Mouse (Mus musculus): Measurements from ENCODE around the gene Crp. TPM values are rescaled to one million over a fixed set of nuclear protein-coding genes. Genes with fewer than 3 reads are reported as not detected.

The Crp gene
- polyA plus RNA-seq, 1 experiment = not detected

DNA sequence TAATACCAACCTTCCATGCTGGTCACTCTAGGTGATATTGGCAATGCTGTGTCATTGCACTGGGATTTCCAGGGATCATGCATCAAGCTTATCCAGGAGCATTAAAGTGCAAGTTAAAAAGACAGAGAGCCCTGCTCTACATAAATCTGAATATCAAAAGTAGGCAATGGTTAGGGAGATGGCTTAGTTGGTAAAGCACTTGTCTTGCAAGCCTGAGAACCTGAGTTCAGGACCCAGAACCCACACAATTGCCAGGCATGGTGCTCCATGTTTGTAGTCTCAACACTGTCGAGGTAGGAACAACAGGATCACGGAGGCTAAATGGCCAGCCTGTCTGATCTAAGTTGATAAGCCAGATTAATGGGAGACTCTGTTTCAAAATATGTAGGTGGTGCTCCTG, 3.5 kb downstream of the Crp start:
- Histone ChIP-seq H3K27ac (ENCODE audit: control insufficient read depth, insufficient read depth, low read depth, low read length, poor library complexity) (no peak overlapping the region), H3K4me1 (ENCODE audit: control insufficient read depth, insufficient read depth, low read length) (no peaks in the 10 kb centered on the region), H3K4me3 (replicated peaks; ENCODE audit: control insufficient read depth, low read depth, low read length) (no peak overlapping the region)
- WGBS = 79% methylated on average over 2 of the region's 2 CpGs
- no peak for TF ChIP-seq POLR2A (IDR thresholded peaks at IDR 0.05; ENCODE audit: borderline replicate concordance, control insufficient read depth, low read depth, low read length)
- TF ChIP-seq CTCF (IDR thresholded peaks at IDR 0.05; ENCODE audit: control insufficient read depth, insufficient read depth, low read length) = no peak

GRCm38 (mm10) chr1:172701901-172702300, 4.0 kb downstream of the Crp start:
- no peak for TF ChIP-seq POLR2A (IDR thresholded peaks at IDR 0.05; ENCODE audit: borderline replicate concordance, control insufficient read depth, low read depth, low read length)
- TF ChIP-seq CTCF (IDR thresholded peaks at IDR 0.05; ENCODE audit: control insufficient read depth, insufficient read depth, low read length) = no peak
- H3K4me3 ChIP-seq (replicated peaks; ENCODE audit: control insufficient read depth, low read depth, low read length) = no peak overlapping the region

DNA sequence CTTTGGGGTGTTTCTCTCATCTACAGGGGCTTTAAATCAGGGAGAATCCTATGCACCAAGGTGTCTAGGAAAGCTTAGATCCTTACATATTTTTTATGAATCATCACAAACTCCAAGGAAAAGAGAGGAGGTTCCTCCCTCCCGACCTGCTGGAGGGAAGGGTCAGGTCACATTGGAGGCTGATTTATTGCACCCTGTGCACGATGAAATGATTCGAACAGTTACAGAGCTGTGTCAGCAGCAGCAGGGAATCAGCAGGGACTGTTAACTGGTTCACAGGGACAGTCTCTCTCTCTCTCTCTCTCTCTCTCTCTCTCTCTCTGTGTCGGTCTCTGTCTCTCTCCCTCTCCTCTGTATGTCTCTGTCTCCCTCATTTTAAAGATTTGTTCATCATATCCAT, 6.9 kb downstream of the Crp start:
- Histone ChIP-seq H3K4me3 (replicated peaks; ENCODE audit: control insufficient read depth, low read depth, low read length) (no peak overlapping the region), H3K4me1 (ENCODE audit: control insufficient read depth, insufficient read depth, low read length) (no peaks in the 10 kb centered on the region), H3K27ac (ENCODE audit: control insufficient read depth, insufficient read depth, low read depth, low read length, poor library complexity) (no peak overlapping the region)
- 31% methylated on average over 4 of the region's 4 CpGs for WGBS
- no peak for TF ChIP-seq CTCF (IDR thresholded peaks at IDR 0.05; ENCODE audit: control insufficient read depth, insufficient read depth, low read length)
- no peak for TF ChIP-seq POLR2A (IDR thresholded peaks at IDR 0.05; ENCODE audit: borderline replicate concordance, control insufficient read depth, low read depth, low read length)

More at GRCm38 (mm10) chr1:172701901-172702300, 4.0 kb downstream of the Crp start:
- Histone ChIP-seq H3K27ac (ENCODE audit: control insufficient read depth, insufficient read depth, low read depth, low read length, poor library complexity) (no peak overlapping the region), H3K4me1 (ENCODE audit: control insufficient read depth, insufficient read depth, low read length) (no peaks in the 10 kb centered on the region)
- WGBS = 80% methylated on average over 3 of the region's 3 CpGs

DNA sequence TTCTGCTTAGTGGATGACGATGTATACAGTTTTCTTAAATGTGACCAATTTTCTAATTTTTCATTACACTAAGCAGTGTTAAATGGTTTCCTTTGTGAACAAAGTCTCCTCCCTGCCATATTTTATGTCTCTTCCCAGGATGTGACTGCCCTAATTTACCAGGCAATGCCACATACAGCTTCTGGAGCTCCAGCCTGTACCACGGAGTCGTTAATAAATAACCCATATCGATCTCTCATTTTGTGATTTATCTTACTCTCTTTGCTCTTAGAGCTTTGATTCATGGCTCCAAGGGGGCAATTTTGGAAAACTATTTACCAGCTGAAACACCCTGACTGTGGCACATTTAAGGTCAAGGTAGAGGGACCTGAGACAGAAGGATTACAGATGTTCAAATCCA, 8.4 kb downstream of the Crp start:
- 89% methylated on average over 4 of the region's 4 CpGs for WGBS
- Histone ChIP-seq H3K4me1 (ENCODE audit: control insufficient read depth, insufficient read depth, low read length) (no peaks in the 10 kb centered on the region), H3K27ac (ENCODE audit: control insufficient read depth, insufficient read depth, low read depth, low read length, poor library complexity) (no peak overlapping the region), H3K4me3 (replicated peaks; ENCODE audit: control insufficient read depth, low read depth, low read length) (no peak overlapping the region)
- TF ChIP-seq CTCF (IDR thresholded peaks at IDR 0.05; ENCODE audit: control insufficient read depth, insufficient read depth, low read length) (no peak), POLR2A (IDR thresholded peaks at IDR 0.05; ENCODE audit: borderline replicate concordance, control insufficient read depth, low read depth, low read length) (no peak)

DNA sequence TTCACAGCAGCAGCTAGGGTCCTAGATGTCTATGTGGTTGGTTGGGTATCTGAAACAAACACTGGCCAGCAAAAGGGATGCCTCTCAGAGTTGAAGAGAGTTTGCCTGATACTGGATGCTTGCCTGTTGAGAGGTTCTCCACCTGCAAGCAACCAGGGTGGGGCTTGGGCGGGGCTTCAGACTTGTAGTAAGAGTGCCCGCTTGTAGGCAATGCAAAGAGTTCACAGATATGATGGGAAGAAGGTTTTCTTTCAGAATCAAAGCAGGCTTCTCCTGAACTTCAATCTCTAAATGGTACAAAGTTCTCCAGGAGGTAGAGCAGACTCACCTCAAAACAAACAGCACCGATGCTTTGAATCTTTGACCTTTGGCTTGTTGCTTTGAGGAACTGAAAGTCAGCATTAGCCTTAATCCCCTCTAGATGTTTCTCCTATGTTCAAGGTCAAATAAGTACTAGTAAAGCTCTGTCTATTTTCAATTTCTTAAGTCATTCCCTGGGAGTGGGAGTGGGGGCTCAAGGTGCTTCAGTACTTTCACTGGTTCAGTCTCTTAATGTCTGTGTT, 12.0 kb downstream of the Crp start:
- Histone ChIP-seq H3K27ac (ENCODE audit: control insufficient read depth, insufficient read depth, low read depth, low read length, poor library complexity) (no peak overlapping the region), H3K4me3 (replicated peaks; ENCODE audit: control insufficient read depth, low read depth, low read length) (no peak overlapping the region), H3K4me1 (ENCODE audit: control insufficient read depth, insufficient read depth, low read length) (no peaks in the 10 kb centered on the region)
- WGBS = 82% methylated on average over 3 of the region's 3 CpGs
- TF ChIP-seq POLR2A (IDR thresholded peaks at IDR 0.05; ENCODE audit: borderline replicate concordance, control insufficient read depth, low read depth, low read length) (no peak), CTCF (IDR thresholded peaks at IDR 0.05; ENCODE audit: control insufficient read depth, insufficient read depth, low read length) (no peak)

- TF ChIP-seq CTCF (IDR thresholded peaks at IDR 0.05; ENCODE audit: control insufficient read depth, insufficient read depth, low read length) (no peak), POLR2A (IDR thresholded peaks at IDR 0.05; ENCODE audit: borderline replicate concordance, control insufficient read depth, low read depth, low read length) (no peak)
- 34% methylated on average over 2 of the region's 2 CpGs for WGBS
- H3K4me1 ChIP-seq (ENCODE audit: control insufficient read depth, insufficient read depth, low read length) = no peaks in the 10 kb centered on the region
- H3K4me3 ChIP-seq (replicated peaks; ENCODE audit: control insufficient read depth, low read depth, low read length) = no peak overlapping the region
- no peak overlapping the region for H3K27ac ChIP-seq (ENCODE audit: control insufficient read depth, insufficient read depth, low read depth, low read length, poor library complexity)
Measured at GRCm38 (mm10) chr1:172711396-172711795, 13.5 kb downstream of the Crp start.

DNA sequence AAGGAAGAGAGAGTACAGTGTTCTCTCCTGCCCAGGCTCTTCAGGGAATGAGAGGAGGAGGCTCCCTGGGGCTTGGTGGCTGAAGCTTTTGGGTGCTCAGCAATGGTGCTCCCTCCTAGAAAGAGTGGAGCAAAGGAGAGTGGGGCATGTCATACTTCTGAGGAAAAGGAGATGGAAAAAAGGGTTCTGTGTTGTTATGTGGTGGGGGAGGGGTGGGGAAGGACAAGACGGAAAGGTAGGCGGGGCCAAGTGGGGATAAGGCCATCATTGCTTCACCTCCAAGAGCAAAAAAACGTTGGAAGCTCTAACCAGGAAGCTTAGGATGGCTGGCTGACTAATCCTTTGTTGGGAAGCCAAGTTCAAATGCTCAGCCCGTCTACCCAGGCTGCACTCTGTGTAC, 14.1 kb downstream of the Crp start:
- WGBS = 67% methylated on average over 4 of the region's 4 CpGs
- H3K4me1 ChIP-seq (ENCODE audit: control insufficient read depth, insufficient read depth, low read length) = no peaks in the 10 kb centered on the region
- H3K27ac ChIP-seq (ENCODE audit: control insufficient read depth, insufficient read depth, low read depth, low read length, poor library complexity) = no peak overlapping the region
- H3K4me3 ChIP-seq (replicated peaks; ENCODE audit: control insufficient read depth, low read depth, low read length) = no peak overlapping the region
- TF ChIP-seq POLR2A (IDR thresholded peaks at IDR 0.05; ENCODE audit: borderline replicate concordance, control insufficient read depth, low read depth, low read length) = no peak
- TF ChIP-seq CTCF (IDR thresholded peaks at IDR 0.05; ENCODE audit: control insufficient read depth, insufficient read depth, low read length) = no peak

DNA sequence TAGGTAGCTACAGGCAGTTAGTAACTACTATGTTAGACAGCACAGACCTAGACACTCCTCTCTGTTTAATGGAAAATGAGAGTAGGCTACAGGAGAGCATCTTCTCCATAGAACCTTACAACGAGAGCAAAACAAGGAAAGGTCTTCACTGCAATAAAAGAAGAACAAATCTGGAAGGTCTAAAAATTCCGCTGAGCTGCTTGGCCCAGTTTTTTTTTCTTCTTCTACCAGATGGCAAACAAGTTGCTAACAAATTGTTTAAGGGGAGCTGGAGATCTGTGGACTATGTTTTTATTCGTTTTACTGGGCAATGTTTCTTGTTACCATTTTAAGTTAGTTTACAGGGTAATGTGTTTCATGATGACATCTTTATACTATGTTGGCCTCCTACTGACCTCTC, 53.4 kb downstream of the Crp start:
- WGBS = 62% methylated on average over 3 of the region's 3 CpGs
- TF ChIP-seq CTCF (IDR thresholded peaks at IDR 0.05; ENCODE audit: control insufficient read depth, insufficient read depth, low read length) = no peak
- TF ChIP-seq POLR2A (IDR thresholded peaks at IDR 0.05; ENCODE audit: borderline replicate concordance, control insufficient read depth, low read depth, low read length) = no peak
- Histone ChIP-seq H3K4me1 (ENCODE audit: control insufficient read depth, insufficient read depth, low read length) (no peaks in the 10 kb centered on the region), H3K4me3 (replicated peaks; ENCODE audit: control insufficient read depth, low read depth, low read length) (no peak overlapping the region), H3K27ac (ENCODE audit: control insufficient read depth, insufficient read depth, low read depth, low read length, poor library complexity) (no peak overlapping the region)

DNA sequence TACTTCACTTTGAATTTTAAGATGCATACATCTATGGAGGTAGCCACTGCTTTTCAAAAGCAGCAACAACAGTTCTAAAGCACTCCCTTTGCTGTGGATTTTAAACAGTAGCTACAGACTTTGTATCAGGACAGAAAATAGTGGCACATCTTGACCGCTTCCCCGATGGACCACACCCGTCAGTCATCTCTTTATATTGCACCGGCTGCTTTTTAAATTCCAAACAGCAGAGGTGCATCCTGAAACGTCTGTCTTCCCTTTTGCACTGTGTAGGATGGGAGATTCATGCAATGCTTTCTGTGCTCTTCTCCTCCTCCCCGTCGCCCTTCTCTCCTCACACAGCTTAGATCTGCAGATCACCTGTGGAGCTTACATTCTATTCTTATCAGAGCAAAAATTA, 57.3 kb downstream of the Crp start:
- TF ChIP-seq CTCF (IDR thresholded peaks at IDR 0.05; ENCODE audit: control insufficient read depth, insufficient read depth, low read length) (no peak), POLR2A (IDR thresholded peaks at IDR 0.05; ENCODE audit: borderline replicate concordance, control insufficient read depth, low read depth, low read length) (no peak)
- no peaks in the 10 kb centered on the region for H3K4me1 ChIP-seq (ENCODE audit: control insufficient read depth, insufficient read depth, low read length)
- no peak overlapping the region for H3K4me3 ChIP-seq (replicated peaks; ENCODE audit: control insufficient read depth, low read depth, low read length)
- no peak overlapping the region for H3K27ac ChIP-seq (ENCODE audit: control insufficient read depth, insufficient read depth, low read depth, low read length, poor library complexity)
- 71% methylated on average over 7 of the region's 7 CpGs for WGBS
